Mouse (Mus musculus): Measurements from ENCODE around the gene Papss1.

The Papss1 gene

DNA sequence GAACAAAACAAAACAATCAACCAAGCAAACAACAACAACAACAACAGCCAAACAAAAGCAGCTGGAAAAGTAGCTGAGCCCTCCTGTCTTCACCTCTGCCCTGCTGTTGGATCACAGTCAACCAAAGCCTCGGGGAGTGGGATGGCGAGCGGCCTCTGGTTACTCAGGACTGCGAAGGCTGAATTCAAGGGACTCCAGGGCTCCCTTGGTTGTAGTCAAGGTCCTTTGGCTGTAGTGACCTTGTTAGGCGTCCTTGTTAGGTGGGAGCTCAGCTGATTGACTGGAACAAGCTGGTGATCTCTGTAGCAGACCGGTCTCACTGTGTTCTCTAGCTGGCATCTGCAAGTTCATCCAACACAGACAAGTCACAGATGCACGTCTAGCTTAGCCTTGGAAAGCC lies 16.5 kb downstream of the Papss1 start:
- DNase-seq (ENCODE audit: low spot score in 2 of 2): no peak

GRCm38 (mm10) chr3:131586818-131587217 lies 22.2 kb downstream of the Papss1 start:
- no peak for DNase-seq (ENCODE audit: low spot score in 2 of 2)

GRCm38 (mm10) chr3:131587959-131588358 lies 23.4 kb downstream of the Papss1 start:
- no peak for DNase-seq (ENCODE audit: low spot score in 2 of 2)

- DNase-seq (ENCODE audit: low spot score in 2 of 2): no peak
These were observed 28.7 kb downstream of the Papss1 start for GRCm38 (mm10) chr3:131593143-131593798.

- no peak for DNase-seq (ENCODE audit: low spot score in 2 of 2)
These were observed 29.8 kb downstream of the Papss1 start for GRCm38 (mm10) chr3:131594361-131594760.

DNA sequence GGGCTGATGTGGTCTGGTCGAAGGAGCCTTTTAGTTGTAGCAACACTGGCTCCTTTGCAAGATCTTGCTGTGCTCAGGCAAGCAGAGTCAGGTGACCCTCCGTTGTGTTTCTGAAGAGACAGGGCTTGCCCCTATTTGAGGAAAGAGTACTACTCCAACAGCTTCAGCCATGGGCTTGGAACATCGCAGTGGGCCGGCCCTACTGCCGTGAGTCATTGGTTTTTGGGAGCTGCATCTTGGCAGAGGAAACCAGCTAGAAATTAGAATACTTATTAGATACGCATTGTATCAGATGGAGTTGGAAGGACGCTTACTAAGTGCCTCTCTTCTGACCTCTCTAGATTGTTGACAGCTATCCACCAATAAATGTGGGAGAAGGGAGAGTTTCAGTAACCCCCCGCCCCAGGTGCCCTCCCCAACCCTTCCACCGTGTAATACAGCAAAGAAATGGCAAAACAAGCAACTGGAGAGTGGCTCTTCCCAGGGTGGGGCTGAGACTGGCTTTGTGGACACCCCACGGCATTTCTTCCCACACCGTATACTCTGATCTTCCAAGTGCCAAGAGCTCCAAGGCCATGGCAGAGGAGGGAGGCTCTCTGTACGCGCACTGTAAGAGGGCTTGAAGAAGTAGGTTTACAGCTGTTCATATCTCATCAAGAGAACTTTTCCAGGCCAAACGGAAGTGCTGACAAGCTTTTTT lies 31.1 kb downstream of the Papss1 start:
- no peak for DNase-seq (ENCODE audit: low spot score in 2 of 2)

DNA sequence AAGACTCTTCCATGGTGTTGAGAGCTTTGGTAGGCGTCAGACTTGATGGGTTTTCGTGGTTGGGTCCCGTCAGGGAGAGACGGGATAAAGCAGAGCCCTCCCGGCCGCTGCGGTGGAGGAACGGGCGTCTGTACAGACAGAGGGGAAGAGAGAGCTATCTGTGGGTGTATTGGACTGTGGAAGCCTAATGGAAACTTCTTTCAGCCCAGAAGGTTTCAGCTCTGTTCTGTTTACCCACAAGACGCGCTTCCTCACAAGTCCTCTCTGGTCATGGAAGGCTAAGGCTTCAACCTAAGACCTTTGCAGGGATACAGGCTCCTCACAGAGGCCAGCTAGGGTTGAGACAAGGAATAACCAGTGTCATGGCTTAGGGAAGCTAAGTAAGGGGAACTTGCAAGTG lies 36.2 kb downstream of the Papss1 start:
- no peak for DNase-seq (ENCODE audit: low spot score in 2 of 2)

DNA sequence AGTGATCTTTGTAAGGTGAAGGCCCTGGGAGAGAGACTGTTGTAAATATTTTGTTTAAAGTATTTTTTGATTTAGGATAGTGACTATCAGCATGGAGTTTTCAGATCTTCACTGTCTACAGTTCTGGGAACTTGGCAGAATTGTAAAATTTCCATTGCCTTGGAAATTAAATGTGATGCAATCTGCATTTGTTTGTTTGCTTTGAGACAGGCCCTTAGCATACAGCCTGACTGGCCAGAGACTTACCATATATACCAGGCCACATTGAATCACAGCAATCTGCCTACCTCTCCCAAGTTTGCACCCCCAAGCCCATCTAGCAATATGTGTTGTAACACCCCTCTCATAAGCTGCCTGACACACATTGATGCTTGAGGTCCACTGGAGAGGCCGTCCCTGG lies 36.8 kb downstream of the Papss1 start:
- no peak for DNase-seq (ENCODE audit: low spot score in 2 of 2)

DNA sequence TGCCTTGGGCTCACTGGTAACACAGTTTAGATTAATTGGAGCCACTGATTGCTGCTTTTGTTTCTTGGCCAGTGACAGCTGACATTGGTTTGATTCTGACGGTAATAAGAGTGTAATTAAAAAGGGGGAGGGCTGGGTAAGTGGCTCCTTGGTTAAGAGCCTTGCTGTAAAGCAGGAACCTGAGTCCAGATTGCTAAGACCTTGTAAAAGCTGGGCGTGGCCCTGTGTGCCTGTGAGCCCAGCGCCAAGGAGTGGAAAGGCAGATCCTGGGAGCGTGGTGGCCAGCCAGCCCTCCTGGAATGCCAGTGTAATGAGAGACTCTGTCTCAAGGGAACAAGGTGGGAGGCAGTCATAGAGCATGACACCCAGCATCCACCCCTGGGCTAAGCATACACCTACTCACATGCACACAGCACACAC lies 38.4 kb downstream of the Papss1 start:
- DNase-seq (ENCODE audit: low spot score in 2 of 2): no peak

DNA sequence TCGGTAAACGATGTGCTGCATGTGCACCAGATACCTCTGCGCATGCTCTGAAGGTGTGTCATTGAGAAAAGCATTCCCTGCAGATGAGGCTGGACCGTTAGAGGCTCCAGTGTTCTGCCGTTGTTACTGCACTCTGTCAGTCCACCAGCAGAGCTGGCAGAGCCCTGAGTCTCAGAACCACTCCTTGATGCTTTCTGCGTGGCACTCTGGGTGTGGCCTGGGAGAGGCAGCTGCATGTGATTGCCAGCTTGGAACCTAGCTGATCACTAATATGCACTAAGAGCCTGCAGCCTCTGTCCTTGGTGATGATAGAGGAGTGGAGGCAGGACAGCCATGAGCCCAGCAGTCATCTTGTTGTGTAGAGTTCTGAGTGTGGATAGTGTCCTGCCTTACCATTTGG lies 43.5 kb downstream of the Papss1 start:
- no peak for DNase-seq (ENCODE audit: low spot score in 2 of 2)

- no peak for DNase-seq (ENCODE audit: low spot score in 2 of 2)
These were observed 45.1 kb downstream of the Papss1 start for GRCm38 (mm10) chr3:131609651-131610050.

DNA sequence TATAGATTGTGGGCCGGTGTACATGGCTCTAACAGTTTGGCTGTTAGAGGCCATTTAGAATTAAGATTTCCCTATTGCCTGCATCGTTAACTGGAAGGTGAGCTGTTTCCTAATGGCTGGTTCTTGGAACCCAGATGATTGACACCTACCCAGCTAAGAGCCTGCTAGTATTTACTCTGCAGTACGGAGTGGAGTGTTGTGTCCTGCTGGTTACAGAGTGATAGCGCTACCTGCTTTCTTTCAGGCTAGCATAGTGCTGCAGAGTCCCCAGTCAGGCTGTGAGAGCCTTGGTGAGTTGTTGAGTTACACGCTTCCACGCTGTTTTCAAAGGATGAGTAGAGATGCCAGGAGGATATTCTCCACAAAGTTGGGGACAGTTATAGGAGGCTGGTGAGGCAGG lies 46.0 kb downstream of the Papss1 start:
- DNase-seq (ENCODE audit: low spot score in 2 of 2): no peak

- no peak for DNase-seq (ENCODE audit: low spot score in 2 of 2)
These were observed 48.3 kb downstream of the Papss1 start for GRCm38 (mm10) chr3:131612847-131613246.

- DNase-seq (ENCODE audit: low spot score in 2 of 2): no peak
These were observed 49.5 kb downstream of the Papss1 start for GRCm38 (mm10) chr3:131614056-131614455.

DNA sequence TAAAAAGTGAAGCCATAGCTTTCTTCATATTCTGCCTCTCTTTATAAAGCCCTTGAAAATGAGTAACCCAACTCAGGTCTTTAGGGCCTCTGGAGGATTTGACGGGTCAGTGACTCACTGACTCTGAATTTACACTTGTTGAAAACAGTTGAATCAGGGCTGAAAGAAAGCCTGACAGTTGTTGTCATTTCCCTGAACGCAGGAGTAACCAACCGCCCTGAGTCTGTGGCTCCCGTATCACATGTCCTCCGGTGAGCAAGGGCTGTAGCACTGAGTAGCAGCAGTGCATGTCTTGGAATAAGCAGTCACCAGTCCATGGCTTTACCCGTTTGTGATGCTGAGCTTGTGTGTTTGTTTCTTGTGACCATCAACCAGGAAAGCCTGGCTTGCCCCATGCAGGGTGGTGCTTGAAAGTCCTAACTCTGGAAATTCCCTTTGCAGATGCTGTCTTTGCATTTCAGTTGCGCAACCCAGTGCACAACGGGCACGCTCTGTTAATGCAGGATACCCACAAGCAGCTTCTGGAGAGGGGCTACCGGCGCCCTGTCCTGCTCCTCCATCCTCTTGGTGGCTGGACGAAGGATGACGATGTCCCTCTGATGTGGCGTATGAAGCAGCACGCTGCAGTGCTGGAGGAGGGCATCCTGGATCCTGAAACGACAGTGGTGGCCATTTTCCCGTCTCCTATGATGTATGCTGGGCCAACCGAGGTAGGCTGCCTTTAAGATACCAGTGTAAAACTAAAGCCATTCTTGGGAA lies 54.2 kb downstream of the Papss1 start:
- DNase-seq (ENCODE audit: low spot score in 2 of 2): no peak

- DNase-seq (ENCODE audit: low spot score in 2 of 2): no peak
These were observed 58.6 kb downstream of the Papss1 start for GRCm38 (mm10) chr3:131623208-131623607.

- DNase-seq (ENCODE audit: low spot score in 2 of 2): no peak
These were observed 59.5 kb downstream of the Papss1 start for GRCm38 (mm10) chr3:131624063-131624462.

DNA sequence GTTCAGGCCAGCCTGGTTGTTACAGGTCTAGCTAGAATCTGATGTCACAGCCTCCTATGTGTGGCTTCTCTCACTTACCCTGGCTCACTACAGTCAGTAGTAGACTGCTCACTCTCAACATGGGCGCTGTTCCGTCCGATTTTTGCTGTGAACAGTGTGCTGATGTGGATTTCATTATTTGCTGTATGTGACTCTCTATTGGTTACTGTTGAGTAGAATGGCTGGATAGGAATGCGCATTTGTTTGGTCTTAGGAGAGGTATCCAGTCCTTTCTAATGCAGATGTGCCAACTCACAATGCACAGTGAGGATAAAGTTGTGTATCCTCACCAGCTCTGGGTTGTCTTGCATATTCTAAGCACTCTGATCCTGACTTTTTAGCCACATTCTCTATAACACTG lies 62.9 kb downstream of the Papss1 start:
- no peak for DNase-seq (ENCODE audit: low spot score in 2 of 2)

GRCm38 (mm10) chr3:131628265-131628664 lies 63.7 kb downstream of the Papss1 start:
- DNase-seq (ENCODE audit: low spot score in 2 of 2): no peak

GRCm38 (mm10) chr3:131628931-131629330 lies 64.4 kb downstream of the Papss1 start:
- no peak for DNase-seq (ENCODE audit: low spot score in 2 of 2)

DNA sequence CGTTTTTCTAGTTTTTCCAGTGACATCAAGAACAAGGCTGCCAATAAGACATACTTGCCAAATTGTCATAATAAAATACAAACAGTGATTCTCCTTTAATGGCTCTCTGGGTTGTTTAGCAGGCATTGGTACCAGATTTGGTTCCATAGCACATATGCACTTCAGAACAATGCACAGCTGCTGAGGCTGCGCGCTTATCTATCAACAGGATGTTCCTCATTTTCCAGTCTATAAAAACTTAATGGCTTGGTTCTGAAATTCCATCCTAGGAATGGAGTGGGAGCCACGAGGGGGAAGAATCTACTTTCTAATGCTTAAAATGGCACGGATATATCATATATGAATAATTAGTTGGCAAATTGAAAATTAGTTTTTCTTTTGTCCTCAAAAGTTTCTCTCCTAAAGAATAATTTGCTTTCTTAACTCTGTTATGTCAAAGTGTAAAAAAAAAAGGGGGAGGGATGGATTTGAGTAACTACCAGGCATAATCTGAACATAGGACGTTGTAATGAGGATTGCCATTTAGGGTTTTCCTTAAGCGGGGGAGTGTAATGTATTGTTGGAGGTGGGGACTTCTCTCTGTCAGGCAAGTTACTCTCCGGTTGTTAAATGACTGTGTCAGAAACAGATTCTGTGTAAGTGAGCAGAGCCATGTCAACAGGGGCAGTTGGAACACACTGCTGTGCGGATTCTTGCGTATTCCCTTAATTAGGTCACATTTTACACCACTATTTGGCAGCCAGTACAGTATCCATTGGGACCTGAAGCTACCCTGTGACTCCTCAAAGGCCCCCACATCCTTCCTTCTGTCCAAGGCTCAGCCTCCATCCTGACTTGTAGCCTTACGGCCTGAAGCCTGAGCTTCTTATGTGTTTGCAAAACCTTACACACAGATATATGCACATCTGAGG lies 66.1 kb downstream of the Papss1 start:
- DNase-seq (ENCODE audit: low spot score in 2 of 2): no peak
